In genomic region chr10:109136763-109137732, GRCm38 (mm10) we compare ENCODE assay signal across 11 mouse cellular contexts.
DNase-seq lines count a peak whose midpoint lies in the region; ATAC-seq lines count a peak whose summit lies in the region.
"Had no signal": no experiment of that assay in that cellular context is flagged by ENCODE, and none has a peak within 500 bp of the region (broad histone marks: within the 10 kb centered on the region; RNA-seq: fewer than 3 reads in every experiment).

No protein-coding gene starts in this region.

- no peak overlapping the region for H3K27ac ChIP-seq in heart, embryonic 11.5 days (ENCODE audit: low read depth, low read length)
- H3K27ac ChIP-seq: embryonic facial prominence, embryonic 13.5 days; limb, embryonic 15.5 days; midbrain, embryonic 15.5 days had no signal

- no peaks in the 10 kb centered on the region for H3K4me1 ChIP-seq in heart, embryonic 11.5 days (ENCODE audit: control insufficient read depth, insufficient read depth, low read length)
- H3K4me1 ChIP-seq: embryonic facial prominence, embryonic 13.5 days; limb, embryonic 15.5 days; midbrain, embryonic 15.5 days had no signal

- H3K9ac ChIP-seq in heart, embryonic 11.5 days (ENCODE audit: low read depth, low read length) = no peak overlapping the region
- H3K9ac ChIP-seq: embryonic facial prominence, embryonic 13.5 days; limb, embryonic 15.5 days; midbrain, embryonic 15.5 days had no signal

- intact Hi-C loops in heart, postnatal 36 days (cut with DNase I) = no loop called here

- no peak for DNase-seq in heart, postnatal 36 days
- DNase-seq in retina, postnatal 1 day = peak; percentile 25
- no peak for DNase-seq in retina, embryonic 14.5 days (ENCODE audit: low spot score)
- DNase-seq in fibroblast of lung, adult 2 months (ENCODE audit: low read depth) = peak; percentile 11
- DNase-seq in spleen, postnatal 4 days (ENCODE audit: low spot score in 2 of 2) = no peak
- DNase-seq in layer of hippocampus, postnatal 36 days = no peak
- DNase-seq: thymus, postnatal 4 days had no signal

- no peaks in the 10 kb centered on the region for H3K36me3 ChIP-seq in heart, embryonic 11.5 days (ENCODE audit: control insufficient read depth, insufficient read depth, low read length)
- H3K36me3 ChIP-seq: embryonic facial prominence, embryonic 13.5 days; limb, embryonic 15.5 days; midbrain, embryonic 15.5 days had no signal

- 0 out of 2 replicates have a peak overlapping the region, but pooled peaks have one; percentile 12 for H3K4me3 ChIP-seq in heart, embryonic 11.5 days (ENCODE audit: low read depth, low read length)
- H3K4me3 ChIP-seq: embryonic facial prominence, embryonic 13.5 days; limb, embryonic 15.5 days; midbrain, embryonic 15.5 days had no signal

- no peaks in the 10 kb centered on the region for H3K9me3 ChIP-seq in heart, embryonic 11.5 days (replicated peaks; ENCODE audit: control insufficient read depth, low read length)
- H3K9me3 ChIP-seq: embryonic facial prominence, embryonic 13.5 days; limb, embryonic 15.5 days; midbrain, embryonic 15.5 days had no signal

- H3K4me2 ChIP-seq in heart, embryonic 11.5 days = peak overlapping the region; percentile 43
- H3K4me2 ChIP-seq: embryonic facial prominence, embryonic 13.5 days; limb, embryonic 15.5 days; midbrain, embryonic 15.5 days had no signal

- WGBS in heart, embryonic 11.5 days (ENCODE audit: insufficient replicate concordance) = 55% methylated on average over 3 of the region's 3 CpGs

- ATAC-seq in heart, embryonic 11.5 days (replicated peaks; ENCODE audit: insufficient number of reproducible peaks, low FRiP score, low TSS enrichment) = no peak
- ATAC-seq: midbrain, embryonic 15.5 days had no signal

- no peaks in the 10 kb centered on the region for H3K27me3 ChIP-seq in heart, embryonic 11.5 days (ENCODE audit: control insufficient read depth, insufficient read depth, low read length)
- H3K27me3 ChIP-seq: embryonic facial prominence, embryonic 13.5 days; limb, embryonic 15.5 days; midbrain, embryonic 15.5 days had no signal

Comparison
In these comparisons a context has a peak if more than half of its experiments do, and no peak if none do; other contexts are left out.
1. DNase-seq: peak in retina, postnatal 1 day (single experiment) and fibroblast of lung, adult 2 months (single experiment); none in heart, postnatal 36 days (0 of 2), retina, embryonic 14.5 days (single experiment), spleen, postnatal 4 days (0 of 2) and layer of hippocampus, postnatal 36 days (0 of 2).